Mouse (Mus musculus) adrenal gland, adult 8-10 months (tissue): ENCODE measurements around the gene Deaf1. TPM values are rescaled to one million over a fixed set of nuclear protein-coding genes. Genes with fewer than 3 reads are reported as not detected.

Experiments used
- DNase-seq: peaks from one replicate; pipeline ENCODE4 v3.0.0; 2022
- total RNA-seq, 4 experiments: library from RNA; stranded (reverse); gene quantifications; 2 replicates each; pipeline ENCODE4 v1.2.4; 2022

The Deaf1 gene
- total RNA-seq, 4 experiments from 2014 or later = 27.1 to 47.4 (median 36.7) TPM

DNA sequence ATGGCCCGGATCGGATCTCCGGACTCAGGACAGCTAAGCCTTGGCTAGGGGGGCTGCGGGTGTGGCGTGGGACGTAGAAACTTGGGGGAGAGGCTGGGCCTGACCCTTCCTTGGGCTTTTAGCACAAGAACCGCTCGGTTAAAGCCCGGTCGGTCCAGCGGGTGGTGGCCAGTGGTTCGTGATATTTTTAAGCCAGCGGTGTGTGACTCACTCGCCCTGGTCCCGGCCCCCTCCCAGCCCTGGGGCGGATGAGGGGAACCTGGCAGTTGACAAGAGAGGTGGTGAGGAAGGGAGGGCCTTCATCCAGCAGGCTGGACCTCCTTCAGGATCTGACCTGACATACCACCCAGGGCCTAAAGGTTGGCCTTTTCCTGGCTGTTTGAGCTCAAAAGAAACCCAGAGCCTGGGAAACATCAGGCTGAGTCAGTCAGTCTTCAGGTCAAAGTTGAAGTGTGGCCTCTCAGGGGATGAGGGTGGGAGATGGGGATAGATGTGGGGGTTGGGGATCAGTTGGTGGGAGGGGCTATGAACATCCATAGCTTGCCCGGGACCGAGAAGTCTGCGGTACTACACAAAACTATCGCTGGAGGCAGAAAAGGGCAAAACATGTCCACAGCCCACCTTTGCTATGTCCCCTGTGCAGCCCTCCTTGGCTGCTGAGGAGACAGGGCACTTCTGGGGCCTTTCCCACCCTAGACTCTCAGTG lies 11.9 kb upstream of the Deaf1 start:
- DNase-seq = no peak

DNA sequence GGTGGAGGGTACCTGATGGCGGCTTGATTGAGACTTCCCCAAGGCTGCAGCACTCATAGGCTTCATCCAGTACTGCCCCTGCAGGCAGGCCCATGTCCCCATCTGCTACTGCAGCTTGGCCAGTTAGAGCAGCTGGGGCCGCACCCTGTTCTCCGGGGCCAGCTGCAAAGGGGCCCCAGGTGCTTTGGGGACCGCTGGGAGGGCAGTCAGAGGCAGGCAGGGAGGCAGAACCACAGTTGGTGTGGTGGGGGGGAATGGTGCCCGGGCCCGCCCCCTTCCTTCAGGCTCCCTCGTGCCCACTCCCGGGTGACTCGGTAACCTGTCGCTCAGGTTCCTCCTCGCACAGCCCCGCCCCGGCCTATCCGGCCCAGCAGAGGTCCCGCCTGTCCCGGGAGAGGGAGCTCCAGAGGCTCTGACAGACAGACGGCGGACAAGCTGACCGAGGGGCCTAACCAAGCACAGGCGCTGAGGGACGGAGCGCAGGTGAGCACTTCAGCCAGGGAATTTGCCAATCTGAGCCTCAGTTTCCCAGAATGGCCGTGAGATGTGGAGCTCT lies 11.2 kb upstream of the Deaf1 start, which contains the start of gene Eps8l2:
Gene Eps8l2 (plus strand): TSS at position 305 of the 556 bp plus-strand sequence.
- DNase-seq = no peak

- DNase-seq = no peak
Observed at GRCm38 (mm10) chr7:141337716-141338416, 10.4 kb upstream of the Deaf1 start.

- no peak for DNase-seq
Observed at GRCm38 (mm10) chr7:141336296-141336695, 8.8 kb upstream of the Deaf1 start.

GRCm38 (mm10) chr7:141335682-141336081 lies 8.2 kb upstream of the Deaf1 start:
- DNase-seq = no peak

DNA sequence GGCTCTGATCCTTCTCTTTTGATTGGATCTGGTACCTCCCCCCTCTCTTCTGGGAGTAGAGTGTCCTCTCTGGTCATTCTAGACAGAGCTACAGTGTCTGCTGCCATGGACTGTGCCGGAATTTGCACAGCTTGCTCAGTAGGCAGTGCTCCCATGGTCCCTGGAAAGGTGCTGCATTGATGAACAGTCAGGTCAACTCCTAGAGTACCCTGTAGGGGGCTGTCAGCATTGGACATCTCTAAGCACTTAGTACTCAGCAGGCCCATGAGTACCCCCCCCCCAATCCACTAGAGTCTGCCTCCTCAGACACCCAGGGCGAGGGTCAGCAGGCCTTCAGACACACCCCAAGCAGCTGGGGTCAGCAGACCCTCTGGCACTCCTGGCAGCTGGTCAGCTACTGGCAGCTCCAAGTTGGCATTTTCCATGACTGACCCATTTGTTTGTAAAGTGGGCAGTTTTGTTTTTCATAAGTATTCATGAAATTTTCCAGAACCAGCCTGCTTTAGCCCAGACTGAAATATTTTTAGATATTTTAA lies 7.6 kb upstream of the Deaf1 start:
- DNase-seq = no peak

- no peak for DNase-seq
Observed at GRCm38 (mm10) chr7:141331990-141332389, 4.5 kb upstream of the Deaf1 start.

DNA sequence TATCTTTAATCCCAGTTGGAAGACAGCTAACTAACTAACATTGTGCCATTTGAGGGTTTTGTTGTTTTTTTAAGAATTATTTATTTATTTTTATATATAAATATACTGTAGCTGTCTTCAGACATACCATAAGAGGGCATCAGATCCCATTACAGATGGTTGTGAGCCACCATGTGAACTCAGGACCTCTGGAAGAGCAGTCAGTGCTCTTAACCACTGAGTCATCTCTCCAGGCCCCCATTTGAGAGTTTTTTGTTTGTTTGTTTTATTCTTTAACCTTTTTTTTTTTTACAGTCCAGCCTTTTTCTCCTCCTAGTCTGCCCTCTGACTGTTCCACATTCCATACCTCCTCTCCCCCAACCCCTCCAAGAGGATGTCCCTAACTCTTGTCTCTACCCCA lies 3.2 kb upstream of the Deaf1 start:
- no peak for DNase-seq

GRCm38 (mm10) chr7:141328373-141328990 lies 992 bp upstream of the Deaf1 start:
- no peak for DNase-seq

- DNase-seq = peak; percentile 24
Observed at GRCm38 (mm10) chr7:141326546-141327446, 694 bp downstream of the Deaf1 start.

- DNase-seq = no peak
Observed at GRCm38 (mm10) chr7:141324686-141325085, 2.8 kb downstream of the Deaf1 start.

- no peak for DNase-seq
Observed at GRCm38 (mm10) chr7:141319446-141319845, 8.0 kb downstream of the Deaf1 start.

DNA sequence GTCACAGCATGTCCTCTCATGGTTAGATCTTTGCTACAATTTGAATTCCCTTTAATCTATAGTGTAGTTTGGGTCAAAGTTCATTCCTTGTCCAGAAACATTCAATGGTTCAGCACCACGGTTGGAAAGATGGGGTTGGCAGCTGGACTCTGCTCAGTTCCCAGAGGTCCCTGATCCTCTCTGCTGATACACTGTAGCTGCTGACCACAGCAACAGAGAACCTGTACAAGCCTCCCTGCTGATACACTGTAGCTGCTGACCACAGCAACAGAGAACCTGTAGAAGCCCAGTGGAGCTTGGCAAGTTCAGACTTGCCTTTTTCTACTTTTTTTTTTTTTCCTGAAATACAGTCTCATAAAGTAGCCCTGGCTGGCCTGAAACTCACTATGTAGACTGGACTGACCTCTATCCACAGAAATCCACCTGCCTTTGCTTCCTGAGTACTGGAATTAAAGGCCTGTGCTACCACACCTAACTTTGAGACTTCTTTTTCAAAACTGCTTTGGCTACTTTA lies 9.8 kb downstream of the Deaf1 start:
- no peak for DNase-seq

DNA sequence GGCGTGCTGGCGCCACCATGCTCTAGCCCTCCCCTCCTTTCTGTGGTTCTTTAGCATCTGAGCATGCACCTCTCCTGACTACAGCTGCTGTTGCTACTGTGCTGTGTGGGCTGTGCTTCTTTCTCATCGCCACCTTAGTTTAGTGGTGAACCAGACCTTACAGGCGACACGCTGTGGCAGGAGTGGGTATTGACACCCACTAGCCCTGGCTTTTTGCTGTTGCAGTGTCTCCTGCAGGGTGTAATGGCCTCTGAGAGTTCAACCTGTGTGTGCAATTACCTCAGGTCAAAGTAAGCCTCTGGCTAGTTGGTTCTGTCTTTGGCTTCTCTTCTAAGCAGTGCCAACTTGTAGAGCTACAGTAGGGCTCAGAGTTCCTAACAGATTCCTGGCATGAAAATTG lies 11.5 kb downstream of the Deaf1 start:
- no peak for DNase-seq

DNA sequence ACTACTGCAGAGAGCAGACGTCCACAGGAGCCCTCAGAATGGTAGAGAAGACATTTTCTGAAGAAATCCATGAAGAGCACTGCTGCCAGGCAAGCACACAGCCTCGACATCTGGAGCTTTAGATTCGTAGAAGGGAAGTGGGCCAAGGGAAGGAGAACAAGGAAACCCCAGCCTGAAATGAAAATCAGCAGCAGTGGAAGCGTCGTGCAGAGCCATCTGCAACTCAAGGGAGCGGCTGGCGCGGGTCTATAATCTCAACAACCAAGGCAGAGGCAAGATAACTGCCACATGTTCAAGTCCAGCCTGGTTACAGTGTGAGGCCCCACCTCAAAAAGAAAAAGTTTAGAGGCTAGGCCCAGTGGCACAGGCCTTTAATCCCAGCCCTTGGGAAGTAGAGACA lies 12.4 kb downstream of the Deaf1 start:
- DNase-seq = no peak

DNA sequence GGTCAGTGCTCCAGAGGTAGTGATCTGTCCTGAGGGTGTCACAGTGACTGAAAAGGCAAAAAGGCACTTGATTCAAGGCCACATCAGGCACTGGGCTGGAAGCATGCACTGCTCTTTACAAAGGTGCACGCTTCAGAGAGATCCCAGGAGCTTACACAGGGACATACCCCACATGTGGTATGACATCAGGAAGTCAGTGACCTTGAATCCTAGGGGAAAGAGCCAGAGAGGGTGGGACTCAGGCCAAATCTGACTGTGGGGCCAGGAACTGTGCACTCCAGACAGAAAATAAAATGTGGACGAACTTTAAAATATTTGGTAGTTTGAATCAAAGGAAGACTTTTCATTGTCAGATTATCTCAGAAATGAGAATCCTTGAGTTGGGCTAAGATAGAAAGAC lies 13.1 kb downstream of the Deaf1 start:
- no peak for DNase-seq

GRCm38 (mm10) chr7:141304537-141304936 lies 23.0 kb downstream of the Deaf1 start:
- no peak for DNase-seq

- no peak for DNase-seq
Observed at GRCm38 (mm10) chr7:141302702-141303268, 24.7 kb downstream of the Deaf1 start.

DNA sequence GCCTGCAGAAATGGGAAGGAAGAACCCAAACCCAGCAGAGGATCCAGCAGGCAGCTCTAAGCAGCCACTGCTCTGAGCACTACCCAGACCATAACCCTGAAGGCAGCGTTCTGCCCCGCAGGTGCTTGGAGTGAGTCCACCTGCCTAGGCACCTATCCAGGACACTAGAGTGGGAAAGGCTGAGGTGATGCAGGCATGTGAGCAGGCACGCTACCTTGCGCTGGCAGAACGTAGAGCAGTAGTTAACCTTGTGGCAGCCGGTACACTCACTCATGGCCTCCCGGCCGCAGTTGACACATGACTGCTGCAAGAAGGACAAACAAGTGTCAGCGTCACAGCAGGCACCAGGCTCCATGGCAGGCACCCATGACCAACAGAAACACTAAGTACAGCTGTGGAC lies 26.1 kb downstream of the Deaf1 start:
- no peak for DNase-seq

DNA sequence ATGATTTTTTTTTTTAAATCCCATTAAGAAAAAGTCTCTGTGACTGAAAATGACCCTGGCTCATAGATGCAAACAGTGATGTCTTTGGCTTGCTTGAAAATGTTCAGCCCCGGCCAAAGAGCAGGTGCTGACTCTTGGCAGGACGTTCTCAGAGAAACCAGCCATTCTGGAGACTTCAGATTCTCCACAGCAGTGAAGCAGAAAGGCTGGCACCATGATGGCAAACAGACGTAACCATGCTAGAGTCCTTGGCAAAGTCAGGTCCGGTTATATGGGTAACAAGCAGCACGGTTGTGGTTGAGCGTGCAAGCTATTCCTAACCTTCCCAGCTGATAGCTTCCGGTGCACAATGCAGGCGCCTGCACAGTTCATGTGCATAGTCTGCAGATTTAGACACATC lies 28.3 kb downstream of the Deaf1 start:
- no peak for DNase-seq

DNA sequence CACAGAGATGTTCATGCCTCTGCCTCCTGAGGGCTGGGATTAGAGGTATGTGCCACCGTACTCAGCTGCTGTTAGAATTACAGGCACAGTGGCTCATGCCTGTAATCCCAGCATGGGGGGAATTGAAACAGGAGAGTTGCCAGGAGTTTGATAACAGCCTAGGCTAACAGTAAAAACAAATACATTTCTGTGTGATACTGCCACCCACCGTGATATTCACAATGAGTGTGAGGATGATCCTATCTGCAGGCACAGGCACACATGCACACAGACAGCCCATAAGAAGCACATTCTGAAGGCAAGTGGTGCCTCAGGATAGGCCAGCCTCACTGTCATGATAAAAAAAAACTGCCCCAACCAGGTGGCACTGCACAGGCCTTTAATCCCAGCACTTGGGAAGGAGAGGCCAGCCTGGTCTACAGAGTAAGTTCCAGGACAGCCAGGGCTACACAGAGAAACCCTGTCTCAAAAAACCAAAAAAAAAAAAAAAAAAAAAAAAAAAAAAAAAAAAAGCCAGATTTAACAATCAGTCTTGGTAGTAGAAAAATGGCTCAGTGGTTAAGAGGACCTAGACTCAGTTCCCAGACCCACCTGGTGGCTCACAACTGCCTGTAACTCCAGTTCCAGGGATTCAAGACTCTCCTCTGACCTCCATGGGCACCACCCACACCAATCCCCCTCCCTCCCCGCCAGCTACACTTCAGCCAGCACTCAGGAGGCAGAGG lies 29.4 kb downstream of the Deaf1 start:
- DNase-seq = no peak
